Mouse (Mus musculus) thymus, adult 2 months (tissue): ENCODE data around the gene Wwp2. TPM values are rescaled to one million over a fixed set of nuclear protein-coding genes. Genes with fewer than 3 reads are reported as not detected.

Source experiments
- DNase-seq: peaks from one replicate; pipeline ENCODE4 v3.0.0; 2021
- H3K27ac ChIP-seq: fragments of 200-500 bp; 2 replicates; pipeline ENCODE4 v1.5.1; 2012; ENCODE audit warnings: low read length, control low read depth; ENCODE audit not compliant: control insufficient read depth, insufficient read depth
- H3K27me3 ChIP-seq: fragments of 200-500 bp; 2 replicates; pipeline ENCODE4 v1.6.1; 2012; ENCODE audit warnings: mild to moderate bottlenecking, low read length, moderate library complexity, mixed read lengths; ENCODE audit not compliant: control insufficient read depth, insufficient read depth
- H3K36me3 ChIP-seq: fragments of 200-500 bp; 2 replicates; pipeline ENCODE4 v1.6.1; 2012; ENCODE audit warnings: mild to moderate bottlenecking, low read length, moderate library complexity; ENCODE audit not compliant: control insufficient read depth, insufficient read depth
- H3K4me1 ChIP-seq: fragments of 200-500 bp; replicated peaks from 2 replicates; pipeline ENCODE4 v1.6.1; 2012; ENCODE audit warnings: low read length; ENCODE audit not compliant: control insufficient read depth, insufficient read depth
- H3K4me3 ChIP-seq: fragments of 200-500 bp; 2 replicates; pipeline ENCODE4 v1.5.1; 2012; ENCODE audit warnings: mild to moderate bottlenecking, low read length, control low read depth, moderate library complexity; ENCODE audit not compliant: control insufficient read depth, insufficient read depth
- CTCF ChIP-seq: fragments of 200-500 bp; IDR thresholded peaks from 2 replicates; pipeline ENCODE4 v1.5.1; 2012; ENCODE audit warnings: mild to moderate bottlenecking, control low read depth, low read length, moderate library complexity, borderline replicate concordance; ENCODE audit not compliant: control insufficient read depth, poor library complexity, insufficient read depth; ENCODE audit errors: extremely low read depth
- POLR2A ChIP-seq: fragments of 200-500 bp; IDR thresholded peaks from 2 replicates; pipeline ENCODE4 v1.6.1; 2012; ENCODE audit warnings: mild to moderate bottlenecking, low read length, control low read depth, moderate library complexity; ENCODE audit not compliant: control insufficient read depth, poor library complexity, insufficient read depth; ENCODE audit errors: extremely low read depth
- WGBS: fragments of 180-500 bp; shearing (Covaris S2); methylation state at CpG from one replicate; pipeline ENCODE4 v1.1.7; 2018; 5-methylcytosine and 5-hydroxymethylcytosine counted together
- polyA plus RNA-seq: library from polyadenylated mRNA; depleted of rRNA; stranded (reverse); fragments of >200 nt; gene quantifications from 2 replicates; pipeline ENCODE4 v1.2.3, GENCODE M21; 2012

Wwp2 gene
- polyA plus RNA-seq, 1 experiment = 79.8 TPM

DNA sequence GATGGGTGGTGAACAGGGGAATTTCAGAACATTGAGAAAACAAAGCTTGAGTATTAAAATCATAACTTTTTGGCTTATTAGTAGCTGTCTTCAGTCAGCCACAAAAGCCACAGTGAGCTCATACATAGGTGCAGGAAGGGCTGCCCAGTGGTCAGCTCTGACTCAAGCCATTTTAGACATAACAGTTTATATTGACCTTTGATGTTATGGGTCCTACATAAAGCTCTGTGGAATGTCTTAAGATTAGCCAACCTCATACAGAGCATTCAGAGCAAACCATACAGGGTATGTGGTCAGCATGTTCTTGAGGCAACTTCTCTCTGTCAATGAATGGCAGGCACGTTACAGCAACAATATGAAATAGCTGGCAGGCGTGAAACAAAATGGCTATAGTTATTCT lies 134.9 kb downstream of the Wwp2 start:
- TF ChIP-seq CTCF (no peak), POLR2A (no peak)
- no peak overlapping the region for H3K4me3 ChIP-seq
- no peak overlapping the region for H3K27ac ChIP-seq
- H3K36me3 ChIP-seq = no peaks in the 10 kb centered on the region
- no peak for DNase-seq
- WGBS = 89% methylated on average over 2 of the region's 2 CpGs
- H3K4me1 ChIP-seq = no peaks in the 10 kb centered on the region
- no peaks in the 10 kb centered on the region for H3K27me3 ChIP-seq

DNA sequence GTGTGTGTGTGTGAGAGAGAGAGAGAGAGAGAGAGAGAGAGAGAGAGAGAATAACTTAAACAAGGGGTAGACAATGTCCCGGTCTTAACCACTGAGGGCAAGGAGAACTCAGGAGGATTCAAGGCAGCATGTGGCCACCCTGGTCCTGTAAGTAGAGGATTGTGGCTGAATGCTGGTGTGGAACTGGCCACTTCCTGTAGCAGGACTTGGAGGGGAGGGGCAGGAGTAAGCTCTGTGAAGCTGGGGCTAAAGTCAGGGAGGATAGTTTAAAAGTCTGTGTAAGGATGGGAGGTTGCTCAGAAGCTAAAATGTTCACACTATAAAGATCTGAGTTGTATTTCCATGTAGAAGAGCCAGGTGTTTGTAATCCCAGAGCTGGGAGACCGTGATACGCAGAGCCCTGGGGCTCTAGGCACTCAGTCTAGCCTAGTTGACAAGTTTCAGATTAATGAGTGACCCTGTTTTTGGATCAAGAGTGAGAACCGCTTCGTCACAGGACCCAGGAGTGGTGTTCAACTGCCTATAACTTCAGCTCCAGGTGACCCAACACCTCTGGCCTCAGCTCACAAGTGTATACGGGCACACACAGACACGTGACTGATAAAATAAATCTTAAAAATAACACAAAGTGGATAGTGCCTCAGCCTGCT lies 135.4 kb downstream of the Wwp2 start:
- Histone ChIP-seq H3K4me3 (no peak overlapping the region), H3K4me1 (no peaks in the 10 kb centered on the region), H3K27me3 (no peaks in the 10 kb centered on the region), H3K36me3 (no peaks in the 10 kb centered on the region), H3K27ac (no peak overlapping the region)
- WGBS = 87% methylated on average over 7 of the region's 7 CpGs
- no peak for DNase-seq
- TF ChIP-seq POLR2A (no peak), CTCF (no peak)

DNA sequence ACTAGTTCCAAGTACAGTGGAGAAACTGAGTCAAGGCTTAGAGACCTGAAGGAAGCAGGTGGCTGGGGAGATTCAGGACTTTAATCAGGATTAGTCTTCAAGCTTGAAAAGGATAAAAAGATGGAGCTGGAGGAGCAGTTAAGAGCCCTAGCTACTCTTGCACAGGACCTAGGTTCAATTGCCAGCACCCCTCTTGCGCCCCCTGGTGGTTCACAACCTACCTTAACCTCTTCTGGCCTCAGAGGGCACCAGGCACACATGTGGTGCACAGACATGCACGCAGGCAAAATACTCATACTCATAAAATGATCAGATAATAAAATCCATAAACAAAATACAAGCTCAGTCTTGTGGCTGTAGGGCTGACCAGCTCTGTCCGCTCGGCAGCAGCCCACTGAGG lies 136.3 kb downstream of the Wwp2 start:
- no peak for TF ChIP-seq POLR2A
- peak; percentile 80 for TF ChIP-seq CTCF
- no peaks in the 10 kb centered on the region for H3K27me3 ChIP-seq

DNA sequence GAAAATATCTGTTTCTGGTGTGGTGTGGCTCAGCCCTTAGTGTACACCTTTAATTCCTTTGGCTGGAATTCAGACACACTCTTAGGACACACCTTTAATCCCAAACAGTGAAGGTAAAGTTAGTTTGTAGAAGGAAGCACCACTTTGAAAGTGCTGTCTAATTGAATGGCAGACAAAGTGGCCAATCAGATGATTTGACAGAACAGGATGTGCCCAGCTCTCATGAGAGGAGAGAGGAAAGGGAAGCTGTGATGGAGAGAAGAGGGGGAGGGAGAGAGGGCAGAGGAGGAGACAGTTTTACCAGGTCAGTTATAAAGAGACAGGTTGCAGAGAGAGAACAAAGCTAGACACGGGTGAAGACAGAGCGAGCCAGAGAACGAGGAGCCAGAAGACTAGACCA lies 138.6 kb downstream of the Wwp2 start:
- Histone ChIP-seq H3K27me3 (no peaks in the 10 kb centered on the region), H3K4me3 (no peak overlapping the region), H3K27ac (no peak overlapping the region), H3K36me3 (no peaks in the 10 kb centered on the region; the same call in 1 of the 2 replicates), H3K4me1 (no peaks in the 10 kb centered on the region)
- WGBS = 88% methylated on average over 3 of the region's 3 CpGs
- TF ChIP-seq POLR2A (no peak), CTCF (no peak)
- no peak for DNase-seq

More for the DNA sequence above, 136.3 kb downstream of the Wwp2 start:
- peak; percentile 77 for DNase-seq
- Histone ChIP-seq H3K4me3 (no peak overlapping the region), H3K4me1 (no peaks in the 10 kb centered on the region), H3K36me3 (no peaks in the 10 kb centered on the region), H3K27ac (no peak overlapping the region)
- WGBS = 64% methylated on average over 4 of the region's 4 CpGs

DNA sequence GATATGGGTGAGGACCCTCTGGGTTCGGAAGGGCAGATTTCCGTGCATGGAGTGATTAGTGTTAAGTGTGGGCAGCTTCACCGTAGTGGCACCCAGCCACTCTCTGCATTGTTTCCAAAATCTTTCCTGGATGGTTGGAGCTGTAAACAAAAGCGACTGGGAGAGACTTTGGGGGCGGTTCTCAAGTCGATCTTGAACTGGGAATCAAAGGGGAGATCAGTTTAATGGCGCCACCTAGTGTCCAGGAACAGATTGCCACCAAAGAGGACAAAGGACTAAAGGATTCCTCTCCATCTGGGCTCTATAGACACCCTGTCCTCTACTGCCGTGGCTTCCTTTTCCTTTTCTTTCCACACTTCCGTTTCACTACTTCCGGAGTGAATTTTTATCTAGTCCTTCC lies 140.5 kb downstream of the Wwp2 start:
- 15% methylated on average over 10 of the region's 10 CpGs for WGBS
- no peak for TF ChIP-seq CTCF
- no peak for TF ChIP-seq POLR2A
- Histone ChIP-seq H3K27me3 (no peaks in the 10 kb centered on the region), H3K36me3 (peaks cover 19% of the 10 kb centered on the region), H3K4me1 (no peaks in the 10 kb centered on the region), H3K27ac (no peak overlapping the region), H3K4me3 (no peak overlapping the region)
- peak; percentile 78 for DNase-seq

DNA sequence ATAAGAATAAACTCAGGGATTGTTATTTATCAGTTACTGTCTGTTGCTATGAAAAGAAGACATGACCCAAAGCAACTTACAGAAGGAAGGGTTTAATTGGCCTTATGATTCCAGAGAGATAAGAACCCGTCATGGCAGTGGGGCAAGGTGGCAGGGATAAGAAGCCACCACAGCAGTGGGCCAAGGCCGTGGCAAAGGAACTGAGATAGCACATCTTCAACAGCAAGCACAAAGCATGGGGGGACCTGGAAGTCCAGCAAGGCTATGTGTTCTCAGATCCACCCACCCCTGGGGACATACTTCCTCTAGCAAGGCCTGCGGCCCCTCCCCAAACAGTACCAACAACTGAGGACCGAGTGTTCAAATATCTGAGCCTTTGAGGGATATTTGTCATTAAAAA lies 141.5 kb downstream of the Wwp2 start:
- H3K36me3 ChIP-seq = peaks cover 28% of the 10 kb centered on the region
- 65% methylated on average over 4 of the region's 4 CpGs for WGBS
- H3K27me3 ChIP-seq = no peaks in the 10 kb centered on the region
- H3K4me1 ChIP-seq = no peaks in the 10 kb centered on the region
- no peak overlapping the region for H3K27ac ChIP-seq
- DNase-seq = no peak
- TF ChIP-seq CTCF = no peak
- TF ChIP-seq POLR2A = no peak
- no peak overlapping the region for H3K4me3 ChIP-seq

DNA sequence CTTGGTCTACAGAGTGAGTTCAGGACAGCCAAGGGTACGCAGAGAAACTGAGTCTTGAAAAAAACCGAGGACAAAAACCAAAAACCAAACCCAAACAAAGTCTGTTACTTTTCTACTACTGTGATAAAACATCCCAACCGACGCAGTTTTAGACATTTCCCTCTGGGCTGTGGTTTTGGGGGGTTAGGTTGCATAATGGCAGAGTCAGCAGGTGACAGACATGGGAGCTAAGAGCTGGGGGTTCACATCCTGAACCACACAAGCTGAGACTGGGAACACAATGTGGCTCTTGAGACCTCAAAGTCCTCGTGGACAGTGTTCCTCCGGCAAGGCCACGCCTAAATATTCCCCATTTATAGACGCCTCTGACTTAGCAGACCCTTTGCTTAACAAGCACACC lies 142.0 kb downstream of the Wwp2 start:
- Histone ChIP-seq H3K27ac (no peak overlapping the region), H3K4me1 (no peaks in the 10 kb centered on the region), H3K27me3 (no peaks in the 10 kb centered on the region), H3K4me3 (no peak overlapping the region), H3K36me3 (peaks cover 33% of the 10 kb centered on the region)
- TF ChIP-seq POLR2A = no peak
- no peak for TF ChIP-seq CTCF
- 10% methylated on average over 8 of the region's 8 CpGs for WGBS
- DNase-seq = no peak
